Mouse (Mus musculus): ENCODE measurements around the gene Frat1. TPM values are rescaled to one million over a fixed set of nuclear protein-coding genes. Genes with fewer than 3 reads are reported as not detected.

The Frat1 gene
- total RNA-seq, 2 experiments from 2014 or later, result 21.1 to 23.0 TPM

GRCm38 (mm10) chr19:41816410-41816809 lies 13.4 kb upstream of the Frat1 start:
- DNase-seq (ENCODE audit: low spot score in 2 of 2), result no peak

GRCm38 (mm10) chr19:41816915-41817314 lies 12.9 kb upstream of the Frat1 start:
- no peak for DNase-seq (ENCODE audit: low spot score in 2 of 2)

- no peak for DNase-seq (ENCODE audit: low spot score in 2 of 2)
Observed at GRCm38 (mm10) chr19:41817325-41817724, 12.4 kb upstream of the Frat1 start.

- no peak for DNase-seq (ENCODE audit: low spot score in 2 of 2)
Observed at GRCm38 (mm10) chr19:41818749-41819148, 11.0 kb upstream of the Frat1 start.

GRCm38 (mm10) chr19:41821436-41821835 lies 8.3 kb upstream of the Frat1 start:
- no peak for DNase-seq (ENCODE audit: low spot score in 2 of 2)

- DNase-seq (ENCODE audit: low spot score in 2 of 2), result no peak
Observed at GRCm38 (mm10) chr19:41822589-41822988, 7.2 kb upstream of the Frat1 start.

- DNase-seq (ENCODE audit: low spot score in 2 of 2), result no peak
Observed at GRCm38 (mm10) chr19:41824950-41825349, 4.8 kb upstream of the Frat1 start.

- no peak for DNase-seq (ENCODE audit: low spot score in 2 of 2)
Observed at GRCm38 (mm10) chr19:41826529-41826928, 3.2 kb upstream of the Frat1 start.

GRCm38 (mm10) chr19:41828941-41829340 lies 829 bp upstream of the Frat1 start:
- DNase-seq (ENCODE audit: low spot score in 2 of 2), result no peak

- DNase-seq (ENCODE audit: low spot score in 2 of 2), result peak; percentile 56 to 69
Observed at GRCm38 (mm10) chr19:41830106-41831031, 599 bp downstream of the Frat1 start.

- peak in 1 of 2 experiments; percentile 43 for DNase-seq (ENCODE audit: low spot score in 2 of 2)
Observed at GRCm38 (mm10) chr19:41831101-41831570, 1.4 kb downstream of the Frat1 start.

- DNase-seq (ENCODE audit: low spot score in 2 of 2), result peak in 1 of 2 experiments; percentile 27
Observed at GRCm38 (mm10) chr19:41831718-41832391, 2.1 kb downstream of the Frat1 start.

GRCm38 (mm10) chr19:41832501-41833201 lies 2.9 kb downstream of the Frat1 start:
- no peak for DNase-seq (ENCODE audit: low spot score in 2 of 2)

- peak in 1 of 2 experiments; percentile 11 for DNase-seq (ENCODE audit: low spot score in 2 of 2)
Observed at GRCm38 (mm10) chr19:41835407-41835806, 5.6 kb downstream of the Frat1 start.

- DNase-seq (ENCODE audit: low spot score in 2 of 2), result peak; percentile 38 to 55
Observed at GRCm38 (mm10) chr19:41835816-41836215, 6.0 kb downstream of the Frat1 start.

GRCm38 (mm10) chr19:41836719-41837118 lies 6.9 kb downstream of the Frat1 start:
- no peak for DNase-seq (ENCODE audit: low spot score in 2 of 2)

- DNase-seq (ENCODE audit: low spot score in 2 of 2), result no peak
Observed at GRCm38 (mm10) chr19:41837194-41837916, 7.6 kb downstream of the Frat1 start.

GRCm38 (mm10) chr19:41837917-41838261 lies 8.1 kb downstream of the Frat1 start:
- DNase-seq (ENCODE audit: low spot score in 2 of 2), result no peak

GRCm38 (mm10) chr19:41838808-41839207 lies 9.0 kb downstream of the Frat1 start:
- no peak for DNase-seq (ENCODE audit: low spot score in 2 of 2)

GRCm38 (mm10) chr19:41839685-41840084 lies 9.9 kb downstream of the Frat1 start:
- DNase-seq (ENCODE audit: low spot score in 2 of 2), result no peak

All from layer of hippocampus, postnatal 10 days (tissue).